Mouse (Mus musculus) midbrain, embryonic 11.5 days (tissue): Measurements from ENCODE around the gene Sprr2k. TPM values are rescaled to one million over a fixed set of nuclear protein-coding genes. Genes with fewer than 3 reads are reported as not detected.

ENCODE experiments used
- ATAC-seq: fragments of 200-750 bp; cut with Nextera tagmentation; 2 replicates; pipeline ENCODE4 v1.8.0; 2017; ENCODE audit warnings: moderate TSS enrichment, moderate library complexity; ENCODE audit not compliant: low FRiP score
- DNase-seq: peaks from one replicate; pipeline ENCODE4 v3.0.0; 2015; ENCODE audit warnings: low spot score; ENCODE audit errors: missing footprints
- H3K27ac ChIP-seq: fragments of 300-500 bp; sonication (generic); 2 replicates; pipeline ENCODE4 v1.5.1; 2014; ENCODE audit warnings: low read depth, low read length
- H3K27me3 ChIP-seq: fragments of 300-500 bp; sonication (generic); 2 replicates; pipeline ENCODE4 v1.6.1; 2014; ENCODE audit warnings: mild to moderate bottlenecking, low read length, moderate library complexity, mixed read lengths; ENCODE audit not compliant: control insufficient read depth, insufficient read depth
- H3K36me3 ChIP-seq: fragments of 300-500 bp; sonication (generic); 2 replicates; pipeline ENCODE4 v1.6.1; 2014; ENCODE audit warnings: mild to moderate bottlenecking, low read length, moderate library complexity, mixed read lengths; ENCODE audit not compliant: control insufficient read depth, insufficient read depth
- H3K4me1 ChIP-seq: fragments of 300-500 bp; sonication (generic); 2 replicates; pipeline ENCODE4 v1.6.1; 2014; ENCODE audit warnings: low read length; ENCODE audit not compliant: control insufficient read depth, insufficient read depth
- H3K4me2 ChIP-seq: fragments of 300-500 bp; sonication (generic); 2 replicates; pipeline ENCODE4 v1.6.1; 2014; ENCODE audit warnings: mild to moderate bottlenecking, moderate library complexity
- H3K4me3 ChIP-seq: fragments of 300-500 bp; sonication (generic); 2 replicates; pipeline ENCODE4 v1.5.1; 2014; ENCODE audit warnings: low read depth, low read length
- H3K9ac ChIP-seq: fragments of 300-500 bp; sonication (generic); 2 replicates; pipeline ENCODE4 v1.6.1; 2014; ENCODE audit warnings: low read length
- H3K9me3 ChIP-seq: fragments of 300-500 bp; sonication (generic); 2 replicates; pipeline ENCODE4 v1.6.1; 2016; ENCODE audit warnings: low read length; ENCODE audit not compliant: control insufficient read depth
- WGBS: fragments of 180-500 bp; shearing (Covaris S2); extraction: QIAGEN DNeasy Blood & Tissue Kit; methylation state at CpG from one replicate; pipeline ENCODE4 v1.1.7; 2014; 5-methylcytosine and 5-hydroxymethylcytosine counted together
- polyA plus RNA-seq: library from polyadenylated mRNA; unstranded; fragments of >200 nt; fragmentation: Nextera tagmentation; extraction: Ambion mirVana; gene quantifications from 2 replicates; pipeline ENCODE4 v1.2.1, GENCODE M21; 2014

Sprr2k gene
- polyA plus RNA-seq: not detected in 2 replicates

DNA sequence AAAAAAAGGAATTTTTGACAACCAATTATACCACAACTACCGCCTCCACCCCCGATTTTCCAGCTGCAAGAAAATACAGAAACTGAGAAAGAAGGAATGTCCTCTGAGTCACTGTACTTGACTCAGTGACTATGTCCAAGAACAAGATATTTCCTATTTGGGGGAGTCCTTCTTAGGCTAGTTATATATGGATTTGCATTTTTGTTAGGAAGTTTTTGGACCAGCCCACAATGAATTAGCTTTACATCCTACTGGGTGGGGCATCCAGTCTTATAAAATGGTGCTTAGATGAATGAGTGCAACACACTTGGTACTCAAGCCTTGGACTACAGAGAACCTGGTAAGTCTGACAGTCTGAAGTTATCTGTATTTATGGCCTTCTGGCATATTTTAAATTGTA, at the start of gene Sprr2k:
Gene Sprr2k, plus strand, starts transcription at position 301 of the 400 bp plus-strand sequence.
- Histone ChIP-seq H3K9me3 (no peaks in the 10 kb centered on the region), H3K27ac (no peak within 1 kb of the TSS), H3K4me1 (no peaks in the 10 kb centered on the region), H3K27me3 (no peaks in the 10 kb centered on the region), H3K4me2 (no peak within 1 kb of the TSS), H3K4me3 (no peak within 1 kb of the TSS), H3K36me3 (no peaks in the 10 kb centered on the region), H3K9ac (no peak within 1 kb of the TSS)
- no peak for ATAC-seq
- no peak for DNase-seq
- 94% methylated on average over 2 of the region's 2 CpGs for WGBS

DNA sequence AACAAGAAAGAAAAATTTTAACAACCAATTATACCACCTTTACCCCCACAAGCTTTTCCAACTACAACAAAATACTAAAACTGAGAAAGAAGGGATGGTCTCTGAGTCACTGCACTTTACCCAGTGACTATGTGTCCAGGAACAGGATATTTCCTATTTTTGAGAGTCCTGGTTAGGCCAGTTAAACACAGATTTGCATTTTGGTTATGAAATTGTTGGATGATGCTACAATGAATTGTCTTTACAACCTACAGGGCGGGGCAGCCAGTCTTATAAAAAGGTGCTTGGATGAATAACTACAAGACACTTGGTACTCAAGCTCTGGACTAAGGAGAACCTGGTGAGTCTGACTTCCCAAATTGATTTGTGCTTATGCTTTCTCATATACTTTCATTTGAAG, 47.0 kb upstream of the Sprr2k start, which contains the start of gene Sprr2h:
Gene Sprr2h, plus strand, starts transcription at position 301 of the 400 bp plus-strand sequence.
- ATAC-seq: no peak
- Histone ChIP-seq H3K9ac (no peak within 1 kb of the TSS), H3K4me1 (no peaks in the 10 kb centered on the region), H3K4me2 (no peak within 1 kb of the TSS), H3K9me3 (no peaks in the 10 kb centered on the region), H3K4me3 (no peak within 1 kb of the TSS), H3K27ac (no peak within 1 kb of the TSS), H3K27me3 (no peaks in the 10 kb centered on the region), H3K36me3 (no peaks in the 10 kb centered on the region)
- 77% methylated on average over 1 of the region's 1 CpGs for WGBS
- DNase-seq: no peak

DNA sequence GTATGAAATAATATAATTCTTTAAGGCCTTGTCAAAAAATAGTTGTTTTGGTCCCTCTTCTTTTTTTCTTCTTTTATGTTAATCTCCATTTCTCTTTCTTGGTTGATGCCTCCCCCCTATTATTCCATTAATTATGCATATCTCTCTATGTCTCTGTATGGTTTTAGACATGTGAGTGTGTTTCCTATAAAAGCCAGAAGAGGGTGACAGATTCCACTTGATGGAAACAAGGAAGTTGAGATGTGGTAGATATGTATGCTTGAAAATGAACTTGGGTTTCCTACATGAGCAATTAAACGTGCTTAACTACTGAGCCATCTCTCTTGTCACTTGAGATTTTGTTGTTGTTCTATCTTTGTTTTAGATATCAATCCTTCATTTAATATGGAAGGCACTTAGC, 38.1 kb upstream of the Sprr2k start:
- H3K4me2 ChIP-seq: no peak overlapping the region
- H3K4me3 ChIP-seq: no peak overlapping the region
- H3K9me3 ChIP-seq: no peaks in the 10 kb centered on the region
- DNase-seq (no peak), ATAC-seq (no peak)
- WGBS: 48% methylated on average over 1 of the region's 1 CpGs
- no peaks in the 10 kb centered on the region for H3K36me3 ChIP-seq
- no peaks in the 10 kb centered on the region for H3K4me1 ChIP-seq
- no peak overlapping the region for H3K27ac ChIP-seq
- H3K9ac ChIP-seq: no peak overlapping the region
- no peaks in the 10 kb centered on the region for H3K27me3 ChIP-seq

GRCm38 (mm10) chr3:92407691-92408090, 24.7 kb upstream of the Sprr2k start, which contains the start of gene Sprr2i:
Sprr2i (plus strand) TSS chr3:92407991.
- Histone ChIP-seq H3K4me1 (no peaks in the 10 kb centered on the region), H3K4me2 (no peak within 1 kb of the TSS), H3K9me3 (no peaks in the 10 kb centered on the region), H3K27me3 (no peaks in the 10 kb centered on the region), H3K27ac (no peak within 1 kb of the TSS), H3K4me3 (no peak within 1 kb of the TSS), H3K9ac (no peak within 1 kb of the TSS), H3K36me3 (no peaks in the 10 kb centered on the region)
- 93% methylated on average over 2 of the region's 2 CpGs for WGBS
- ATAC-seq (no peak), DNase-seq (no peak)

DNA sequence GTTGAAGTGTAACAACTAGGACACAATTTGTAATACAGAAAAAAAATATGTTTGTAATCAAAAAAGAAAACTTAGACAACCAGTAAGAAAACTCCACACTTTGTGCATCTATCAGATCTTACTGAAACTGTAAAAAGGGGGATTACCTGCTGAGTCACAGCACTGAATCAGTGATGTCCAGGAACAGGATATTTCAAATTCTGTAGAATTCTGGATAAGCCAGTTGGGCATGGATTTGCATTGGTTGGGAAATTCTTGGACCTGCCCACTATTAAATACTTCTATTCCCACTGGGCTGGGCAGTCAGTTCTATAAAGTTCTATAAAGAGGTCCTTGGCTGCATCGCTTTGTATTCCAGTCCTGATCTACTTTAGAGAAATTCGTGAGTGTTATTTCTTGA, 14.6 kb upstream of the Sprr2k start, which contains the start of gene Sprr2j-ps:
Gene Sprr2j-ps, plus strand, starts transcription at position 301 of the 400 bp plus-strand sequence.
- WGBS: 89% methylated on average over 2 of the region's 2 CpGs
- Histone ChIP-seq H3K4me3 (no peak within 1 kb of the TSS), H3K9me3 (no peaks in the 10 kb centered on the region), H3K4me2 (no peak within 1 kb of the TSS), H3K4me1 (no peaks in the 10 kb centered on the region), H3K27me3 (no peaks in the 10 kb centered on the region), H3K36me3 (no peaks in the 10 kb centered on the region), H3K9ac (no peak within 1 kb of the TSS), H3K27ac (no peak within 1 kb of the TSS)
- ATAC-seq: no peak
- no peak for DNase-seq

GRCm38 (mm10) chr3:92429323-92429722, 3.1 kb upstream of the Sprr2k start, which contains the start of gene Gm9774:
Gm9774 (minus strand) TSS chr3:92429423.
- Histone ChIP-seq H3K9me3 (no peaks in the 10 kb centered on the region), H3K4me3 (no peak within 1 kb of the TSS), H3K27me3 (no peaks in the 10 kb centered on the region), H3K36me3 (no peaks in the 10 kb centered on the region), H3K27ac (no peak within 1 kb of the TSS), H3K4me2 (no peak within 1 kb of the TSS), H3K4me1 (no peaks in the 10 kb centered on the region), H3K9ac (no peak within 1 kb of the TSS)
- no peak for ATAC-seq
- 95% methylated on average over 6 of the region's 6 CpGs for WGBS
- DNase-seq: no peak

DNA sequence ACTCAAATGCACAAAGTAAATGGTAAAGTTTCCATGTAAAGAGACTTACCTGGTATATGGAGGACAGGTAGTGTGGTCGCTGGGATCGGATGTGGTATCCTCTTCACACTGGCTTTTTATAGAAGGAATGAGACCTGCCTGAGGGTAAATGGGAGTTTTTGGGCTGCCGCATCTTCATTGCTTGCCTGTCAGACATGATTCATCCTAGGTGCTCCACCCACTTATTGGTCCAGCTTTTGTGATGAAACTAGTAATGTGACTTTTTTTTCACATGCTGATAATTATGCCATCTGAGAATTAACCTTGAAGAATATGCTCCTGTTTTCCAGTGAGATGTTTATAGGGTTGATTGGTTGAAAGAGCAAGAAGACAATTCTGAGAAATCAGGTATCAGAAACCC, 6.3 kb downstream of the Sprr2k start, which contains the start of gene Sprr1b:
Gene Sprr1b, minus strand, starts transcription at position 101 of the 400 bp plus-strand sequence.
- H3K36me3 ChIP-seq: no peaks in the 10 kb centered on the region
- no peak within 1 kb of the TSS for H3K9ac ChIP-seq
- H3K27me3 ChIP-seq: no peaks in the 10 kb centered on the region
- ATAC-seq (no peak), DNase-seq (no peak)
- no peak within 1 kb of the TSS for H3K4me3 ChIP-seq
- no peaks in the 10 kb centered on the region for H3K4me1 ChIP-seq
- H3K27ac ChIP-seq: no peak within 1 kb of the TSS
- WGBS: 96% methylated on average over 3 of the region's 3 CpGs
- H3K4me2 ChIP-seq: no peak within 1 kb of the TSS
- no peaks in the 10 kb centered on the region for H3K9me3 ChIP-seq

DNA sequence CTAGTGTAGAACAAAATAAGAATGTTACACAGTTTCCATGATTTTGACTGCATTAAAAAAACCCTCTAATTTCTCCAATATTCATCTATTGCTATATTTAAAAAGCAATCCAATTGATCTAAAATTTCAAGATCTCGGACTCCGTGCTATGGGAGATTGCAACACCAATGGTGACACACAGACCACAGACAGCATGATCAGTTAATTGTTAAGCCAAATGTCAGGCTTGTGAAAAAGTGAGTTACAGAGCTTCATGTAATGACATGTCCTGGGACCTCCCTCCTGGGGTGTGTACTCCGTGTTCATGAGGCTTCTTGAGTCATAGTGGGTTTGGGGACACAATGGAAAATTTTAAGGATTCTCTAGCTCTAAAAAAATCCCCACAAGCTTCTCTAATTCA, 7.8 kb downstream of the Sprr2k start:
- no peak overlapping the region for H3K4me3 ChIP-seq
- WGBS: 90% methylated on average over 3 of the region's 3 CpGs
- no peaks in the 10 kb centered on the region for H3K4me1 ChIP-seq
- no peaks in the 10 kb centered on the region for H3K9me3 ChIP-seq
- no peak for ATAC-seq
- no peaks in the 10 kb centered on the region for H3K27me3 ChIP-seq
- no peak overlapping the region for H3K9ac ChIP-seq
- H3K4me2 ChIP-seq: no peak overlapping the region
- DNase-seq: no peak
- no peak overlapping the region for H3K27ac ChIP-seq
- H3K36me3 ChIP-seq: no peaks in the 10 kb centered on the region

DNA sequence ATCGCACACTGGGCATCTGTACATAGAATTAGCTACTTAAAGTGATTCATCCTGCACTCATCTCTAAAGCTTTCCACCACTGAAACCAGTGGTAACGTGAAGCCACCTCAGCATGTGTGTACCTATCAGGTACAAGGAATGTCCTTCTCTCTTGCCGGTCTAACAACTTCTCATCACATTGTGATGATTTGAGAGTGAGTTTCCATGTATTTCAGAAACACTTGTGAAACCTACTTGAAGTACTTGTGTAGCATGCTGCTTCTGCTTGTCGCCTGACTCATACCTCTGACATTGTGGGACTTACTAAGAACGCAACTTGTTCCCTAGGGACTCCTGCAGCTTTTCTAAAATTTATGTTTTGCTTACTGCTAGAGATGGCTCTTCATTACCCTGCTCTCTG, 22.8 kb downstream of the Sprr2k start:
- no peak for DNase-seq
- H3K27me3 ChIP-seq: no peaks in the 10 kb centered on the region
- no peak for ATAC-seq
- 87% methylated on average over 5 of the region's 5 CpGs for WGBS
- no peaks in the 10 kb centered on the region for H3K9me3 ChIP-seq
- H3K4me1 ChIP-seq: no peaks in the 10 kb centered on the region
- no peak overlapping the region for H3K4me3 ChIP-seq
- no peaks in the 10 kb centered on the region for H3K36me3 ChIP-seq
- H3K27ac ChIP-seq: no peak overlapping the region
- no peak overlapping the region for H3K4me2 ChIP-seq
- no peak overlapping the region for H3K9ac ChIP-seq
